20 mouse cellular contexts compared by ENCODE assay signal in genomic region chr13:70967781-70968180, GRCm38 (mm10).
"Had no signal": no experiment of that assay in that cellular context is flagged by ENCODE, and none has a peak within 500 bp of the region (broad histone marks: within the 10 kb centered on the region; RNA-seq: fewer than 3 reads in every experiment).

No protein-coding gene starts in this region.

- H3K27me3 ChIP-seq: lung, embryonic 15.5 days; megakaryocyte, embryonic 14.5 days; midbrain, embryonic 13.5 days; neural tube, embryonic 13.5 days; stomach, embryonic 15.5 days had no signal

- H3K4me1 ChIP-seq: lung, embryonic 15.5 days; megakaryocyte, embryonic 14.5 days; midbrain, embryonic 10.5 days; midbrain, embryonic 13.5 days; neural tube, embryonic 13.5 days; stomach, embryonic 15.5 days had no signal

- H3K27ac ChIP-seq: kidney, postnatal 0 days; left cerebral cortex, adult 2 months; liver, embryonic 14.5 days; lung, embryonic 15.5 days; midbrain, embryonic 10.5 days; midbrain, embryonic 13.5 days; neural tube, embryonic 13.5 days; stomach, embryonic 15.5 days had no signal

- H3K36me3 ChIP-seq: lung, embryonic 15.5 days; midbrain, embryonic 10.5 days; midbrain, embryonic 13.5 days; neural tube, embryonic 13.5 days; stomach, embryonic 15.5 days had no signal

- DNase-seq: kidney, adult 9 months; kidney, postnatal 36 days; layer of hippocampus, postnatal 36 days; lung, adult 18-20 months; lung, postnatal 10 days; lung, postnatal 36 days; retina, postnatal 1 day; right cerebral cortex, postnatal 25 days; spleen, adult 18-20 months; thymus, postnatal 25 days had no signal

- H3K4me3 ChIP-seq: left cerebral cortex, adult 2 months; lung, embryonic 15.5 days; megakaryocyte, embryonic 14.5 days; midbrain, embryonic 10.5 days; midbrain, embryonic 13.5 days; myocyte; neural tube, embryonic 13.5 days; stomach, embryonic 15.5 days had no signal
